Mouse (Mus musculus) adrenal gland, postnatal 25 days (tissue): ENCODE measurements around the gene Ksr1. TPM values are rescaled to one million over a fixed set of nuclear protein-coding genes. Genes with fewer than 3 reads are reported as not detected.

Experiments used
- DNase-seq: peaks from one replicate; pipeline ENCODE4 v3.0.0; 2021; ENCODE audit warnings: mixed read lengths
- total RNA-seq: library from RNA; stranded (reverse); gene quantifications from 2 replicates; pipeline ENCODE4 v1.2.3, GENCODE M21; 2021

Ksr1 gene
- total RNA-seq, 1 experiment from 2014 or later, result 15.0 TPM

DNA sequence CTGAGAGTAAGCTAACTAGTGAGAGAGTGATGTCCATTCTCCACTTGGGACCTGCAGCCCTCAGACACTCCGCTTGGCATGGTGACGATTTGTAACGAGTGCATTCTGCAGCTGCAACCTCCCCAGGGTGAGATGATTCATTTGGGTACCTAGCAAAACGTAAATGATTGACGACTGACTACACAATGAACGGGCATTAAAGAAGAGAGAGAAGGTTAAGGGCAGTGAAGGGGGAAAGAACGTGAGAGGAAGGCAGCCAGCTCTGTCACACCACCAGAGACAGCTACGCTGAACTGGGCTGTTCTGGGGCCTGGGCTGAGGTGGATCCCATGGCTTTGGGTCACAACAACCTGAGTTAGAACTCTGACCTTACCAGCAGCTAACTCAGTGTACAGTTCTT, 81.9 kb downstream of the Ksr1 start:
- DNase-seq, result no peak

DNA sequence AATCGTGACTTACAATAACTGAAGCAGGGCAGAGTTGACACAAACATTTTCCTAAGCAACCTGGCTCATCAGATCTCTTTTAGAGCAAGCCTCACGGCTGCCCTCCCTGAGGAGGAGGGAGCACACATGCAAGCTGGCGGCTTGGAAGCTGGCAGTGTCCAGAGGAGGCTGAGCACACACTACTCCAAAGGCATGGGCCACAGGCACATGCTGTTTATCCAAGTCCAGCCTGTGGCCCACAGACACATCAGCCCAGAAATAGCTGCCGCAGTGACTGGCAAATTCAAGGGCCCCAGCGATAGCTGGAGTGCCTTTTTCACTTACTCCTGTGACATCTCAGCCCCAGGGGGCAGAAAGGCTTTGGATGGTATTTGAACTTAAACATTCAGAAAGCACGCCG, 82.6 kb downstream of the Ksr1 start:
- no peak for DNase-seq

DNA sequence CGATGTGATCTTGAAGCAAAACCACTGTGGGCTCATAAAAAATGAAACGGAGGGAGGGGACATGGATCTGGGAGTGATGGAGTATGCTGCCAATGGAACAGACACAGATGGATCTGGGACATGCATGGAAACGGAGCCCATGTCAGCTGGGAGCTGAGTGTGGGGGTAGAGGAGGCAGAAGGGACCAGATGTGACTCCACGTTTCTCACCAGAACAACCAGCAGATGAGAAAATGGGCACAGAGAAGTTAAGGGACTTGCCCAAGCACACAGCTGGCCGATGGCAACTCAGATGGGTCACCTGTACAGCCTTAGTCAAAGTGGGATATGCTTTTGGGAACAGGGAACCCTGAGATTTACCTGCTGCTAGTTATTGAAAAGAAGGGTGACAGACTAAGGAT, 83.3 kb downstream of the Ksr1 start:
- no peak for DNase-seq

DNA sequence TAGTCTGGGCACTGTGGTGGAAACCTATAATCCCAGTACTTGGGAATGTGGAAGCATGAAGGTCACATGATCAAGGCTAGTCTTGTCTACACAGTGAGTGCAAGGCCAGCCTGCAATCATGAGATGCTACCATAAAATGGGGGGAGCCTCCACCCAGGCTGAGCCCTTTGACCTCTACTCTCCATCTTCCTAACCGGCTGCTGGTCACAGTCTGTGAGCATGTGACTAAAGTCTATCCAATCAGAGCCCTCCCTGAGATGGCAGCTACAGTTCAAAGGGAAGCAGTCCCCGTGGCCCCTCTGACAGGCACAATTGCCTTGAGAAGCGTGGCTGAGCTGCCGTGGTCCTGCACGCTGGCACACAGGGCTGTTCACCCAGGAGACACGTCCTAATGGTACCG, 84.4 kb downstream of the Ksr1 start:
- DNase-seq, result no peak

DNA sequence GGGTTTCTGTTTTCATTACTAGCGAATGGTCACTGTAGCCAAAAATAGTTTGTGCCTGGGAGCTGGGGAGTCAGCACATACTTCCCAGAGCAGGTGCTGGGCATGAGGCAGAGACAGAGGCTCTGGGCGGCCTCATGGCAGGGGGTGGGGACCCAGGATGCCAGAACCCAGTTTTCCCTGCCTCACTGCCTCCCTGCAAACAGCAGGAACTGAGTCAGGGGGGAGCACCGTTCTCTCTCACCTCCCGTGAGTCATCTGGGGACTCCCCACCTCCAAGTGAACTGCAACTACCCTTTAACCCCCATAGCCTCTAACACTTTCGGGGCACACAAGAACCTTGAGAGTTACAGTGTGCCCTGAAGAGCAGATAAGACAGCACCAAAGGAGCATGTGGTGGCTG, 86.4 kb downstream of the Ksr1 start:
- DNase-seq, result no peak

DNA sequence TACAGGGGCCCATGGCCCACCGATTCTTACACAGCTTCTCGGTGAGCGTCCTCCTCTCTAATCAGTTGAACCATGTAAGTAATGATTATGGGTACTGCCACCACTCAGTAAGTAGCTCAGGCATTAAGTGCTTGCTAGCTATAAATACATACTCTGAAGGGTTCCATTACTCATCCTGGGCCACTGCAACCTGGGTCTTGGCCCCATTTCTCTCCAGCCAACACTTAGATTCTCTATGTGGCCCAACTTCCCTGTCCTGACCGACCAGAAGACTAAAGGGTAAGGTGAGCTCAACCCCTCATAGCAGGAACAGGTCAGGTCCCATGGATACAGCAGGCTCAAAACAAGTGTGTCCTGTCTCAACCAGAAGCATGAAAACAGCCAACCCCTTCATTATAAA, 87.1 kb downstream of the Ksr1 start:
- no peak for DNase-seq

DNA sequence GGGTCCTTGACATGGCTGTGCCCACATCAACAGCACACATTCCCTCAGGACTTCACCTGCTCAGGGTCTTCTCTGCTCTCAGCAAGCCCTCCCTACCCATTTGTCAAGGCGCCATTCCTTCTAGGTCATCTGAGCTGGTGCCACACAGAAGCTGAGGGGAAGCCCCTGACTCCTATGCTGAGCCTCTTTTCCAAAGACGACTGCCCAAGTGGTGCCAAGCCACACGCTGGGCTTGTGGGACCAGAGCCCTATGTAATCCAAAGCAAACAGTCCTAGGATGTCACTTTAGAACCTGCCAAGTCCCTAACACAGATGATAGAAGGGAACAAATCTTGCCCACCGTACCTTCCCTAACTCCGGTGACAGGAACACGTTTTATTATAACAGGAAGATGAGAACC, 87.6 kb downstream of the Ksr1 start:
- no peak for DNase-seq

DNA sequence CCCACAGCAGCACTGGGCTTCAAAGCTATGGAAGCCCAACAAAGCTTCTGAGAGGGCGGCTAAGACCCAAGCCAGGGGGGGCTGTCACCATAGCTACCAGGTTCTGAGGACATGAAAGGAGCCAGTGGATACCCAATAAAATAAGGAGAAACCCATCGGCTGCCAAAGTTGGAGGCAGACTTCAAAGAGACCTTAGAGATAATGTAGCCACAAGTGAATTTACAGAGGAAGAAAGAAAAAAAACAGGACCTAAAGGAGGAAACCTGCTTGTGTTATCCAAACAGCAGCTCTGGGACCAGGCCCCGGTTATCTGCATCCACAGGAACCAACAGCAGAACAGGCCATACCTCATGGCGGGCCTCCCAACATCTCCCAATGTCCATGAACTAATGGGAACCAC, 88.4 kb downstream of the Ksr1 start:
- no peak for DNase-seq

DNA sequence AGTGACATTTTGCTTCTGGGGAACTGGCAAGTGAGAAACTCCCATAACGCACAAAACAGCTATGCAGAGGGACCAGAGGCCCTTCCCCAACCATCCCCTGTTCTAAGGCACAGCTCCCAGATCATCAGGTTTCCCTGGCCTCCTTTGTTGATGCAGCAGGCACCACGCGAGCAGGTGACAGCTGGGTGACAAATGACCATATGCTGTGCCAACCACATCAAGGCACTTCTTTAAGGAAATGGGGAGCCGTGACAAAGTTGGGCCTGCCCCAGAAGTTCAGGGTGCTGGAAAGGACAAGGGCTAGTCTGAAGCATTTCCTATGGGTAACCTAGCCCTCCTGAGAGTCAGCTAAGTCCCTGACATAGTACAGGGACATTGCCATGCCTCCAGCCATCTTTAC, 89.3 kb downstream of the Ksr1 start:
- no peak for DNase-seq

DNA sequence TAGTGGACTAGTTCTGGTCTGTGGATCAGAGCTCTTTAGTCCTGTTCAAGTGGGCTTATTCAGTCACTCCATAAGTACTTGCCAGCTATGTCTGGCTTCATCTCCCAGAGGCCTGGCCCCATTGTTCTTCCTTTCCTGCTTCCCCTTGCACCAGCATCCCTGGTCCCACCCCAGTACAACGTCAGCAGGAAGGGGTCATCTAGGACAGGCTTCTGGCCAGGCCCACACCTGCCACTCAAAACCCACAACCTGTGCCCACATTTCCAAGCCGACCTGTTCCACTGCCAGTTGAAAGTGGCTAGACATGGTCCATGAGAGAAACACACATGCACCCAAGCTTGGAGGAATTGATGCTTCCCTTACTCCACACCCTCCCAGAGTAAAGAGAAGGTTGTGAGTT, 90.2 kb downstream of the Ksr1 start:
- DNase-seq, result no peak

DNA sequence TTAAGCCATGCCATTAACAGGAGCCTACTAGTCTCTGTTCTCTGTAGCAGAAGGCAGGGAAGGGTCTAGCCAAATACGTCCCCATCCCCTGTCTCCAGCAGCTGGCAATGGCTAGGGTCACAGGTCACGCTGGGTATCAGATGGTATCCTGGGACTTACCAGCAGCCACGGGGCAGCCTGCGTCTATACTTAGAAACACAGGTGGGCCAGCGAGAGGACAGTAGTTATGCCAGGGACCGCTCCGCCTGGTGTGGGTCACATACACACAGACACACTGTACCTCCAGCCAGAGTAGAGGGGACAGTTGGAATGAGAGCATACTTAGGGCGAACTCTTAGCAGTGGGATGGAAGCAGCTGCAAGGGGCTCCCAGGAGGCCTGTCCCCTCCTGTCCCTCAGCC, 91.0 kb downstream of the Ksr1 start:
- no peak for DNase-seq

DNA sequence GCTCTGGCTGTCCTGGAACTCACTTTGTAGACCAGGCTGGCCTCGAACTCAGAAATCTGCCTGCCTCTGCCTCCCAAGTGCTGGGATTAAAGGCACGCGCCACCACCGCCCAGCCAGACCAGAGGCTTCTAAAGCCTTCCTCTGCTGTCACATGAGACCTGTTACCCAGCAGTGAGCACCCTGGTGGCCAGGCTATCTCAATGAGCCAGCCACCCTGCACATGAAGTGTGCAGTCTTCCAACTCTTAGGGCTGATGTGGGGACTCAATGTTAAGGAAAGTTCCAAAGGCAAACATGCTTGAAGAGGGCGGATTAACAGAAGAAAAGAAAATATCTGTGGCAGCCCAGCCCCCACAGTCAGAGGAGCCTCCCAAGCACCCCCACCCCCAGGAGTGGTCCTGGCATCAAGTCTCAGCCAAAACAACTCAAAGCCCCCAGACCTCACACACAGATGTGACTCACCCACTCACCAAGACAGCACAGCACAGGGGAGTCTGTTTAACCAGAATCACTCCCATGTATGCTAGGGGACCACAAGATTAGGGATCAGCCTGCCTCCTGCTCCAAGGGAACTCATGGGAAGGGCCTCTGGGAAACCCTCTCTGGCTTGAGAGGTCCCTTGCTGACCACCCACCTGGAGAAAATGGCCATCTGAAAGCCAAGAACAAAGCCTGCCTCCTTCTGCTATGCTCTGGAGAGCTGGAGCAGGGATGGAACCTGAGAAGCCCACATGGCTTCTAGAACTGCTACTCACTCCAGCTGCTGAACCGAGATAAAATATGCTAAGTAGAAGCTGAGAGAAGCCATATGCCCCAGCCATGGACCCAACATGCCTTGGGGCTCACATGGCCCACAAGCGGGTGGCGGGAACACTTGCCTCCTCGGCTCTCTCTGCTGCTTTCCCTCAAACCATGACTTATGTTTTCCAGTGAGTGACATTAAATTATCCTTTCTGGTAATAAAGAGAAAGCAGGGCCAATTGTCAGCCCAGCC, 91.8 kb downstream of the Ksr1 start:
- DNase-seq, result no peak

DNA sequence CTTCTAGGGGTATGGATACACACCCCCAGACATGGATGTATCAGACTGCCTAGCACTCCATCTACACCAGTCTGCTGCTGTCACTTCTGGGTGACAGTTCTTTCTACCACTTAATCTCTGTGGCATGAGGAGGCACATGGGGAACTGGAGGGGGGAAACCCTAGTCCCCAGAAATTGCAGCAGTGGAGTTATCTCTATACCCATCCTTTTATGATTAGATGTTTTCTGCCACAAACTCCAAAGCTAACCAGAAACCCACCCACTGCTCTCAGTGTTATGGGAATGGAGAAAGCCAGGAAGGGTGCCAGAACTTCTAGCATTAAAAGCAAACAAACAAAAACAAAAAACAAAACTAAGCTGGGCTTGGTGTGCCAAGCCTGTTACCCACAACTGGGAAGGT, 92.8 kb downstream of the Ksr1 start:
- DNase-seq, result no peak

DNA sequence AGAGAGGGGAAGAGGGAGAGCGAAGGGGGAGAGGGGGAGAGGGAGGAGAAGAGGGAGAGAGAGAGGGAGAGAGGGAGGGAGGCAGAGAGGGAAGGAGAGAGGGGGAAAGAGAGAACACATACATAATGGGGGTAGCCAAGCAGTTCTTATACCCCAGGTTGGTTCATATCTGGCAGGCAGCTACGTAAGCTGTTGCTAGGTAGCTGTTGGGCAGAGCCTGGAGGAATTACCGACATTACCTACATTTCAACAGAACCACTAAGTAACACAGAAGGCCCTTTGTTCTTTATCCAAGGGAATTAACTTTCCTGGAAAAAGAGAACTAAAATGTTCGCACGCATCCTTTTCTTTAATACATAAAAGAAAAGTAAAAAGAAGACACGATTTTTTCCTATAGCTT, 93.4 kb downstream of the Ksr1 start:
- no peak for DNase-seq

DNA sequence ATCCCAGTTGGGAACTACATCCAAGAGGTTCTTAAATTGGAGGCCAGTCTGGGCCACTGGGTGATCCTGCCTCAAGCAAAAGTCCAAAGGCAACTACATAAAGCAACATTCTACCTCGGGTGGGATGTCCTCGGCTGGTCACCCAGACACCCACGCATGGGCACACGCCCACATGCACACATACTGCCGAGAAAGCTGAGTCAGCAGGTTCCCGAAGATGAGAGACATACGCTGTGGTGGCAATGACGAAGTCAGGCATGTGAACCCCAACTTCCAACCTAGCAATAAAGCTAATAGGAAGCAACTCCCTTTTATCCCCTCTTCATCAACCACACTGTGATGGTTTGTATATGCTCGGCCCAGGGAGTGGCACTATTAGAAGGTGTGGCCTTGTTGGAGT, 94.7 kb downstream of the Ksr1 start:
- DNase-seq, result no peak

DNA sequence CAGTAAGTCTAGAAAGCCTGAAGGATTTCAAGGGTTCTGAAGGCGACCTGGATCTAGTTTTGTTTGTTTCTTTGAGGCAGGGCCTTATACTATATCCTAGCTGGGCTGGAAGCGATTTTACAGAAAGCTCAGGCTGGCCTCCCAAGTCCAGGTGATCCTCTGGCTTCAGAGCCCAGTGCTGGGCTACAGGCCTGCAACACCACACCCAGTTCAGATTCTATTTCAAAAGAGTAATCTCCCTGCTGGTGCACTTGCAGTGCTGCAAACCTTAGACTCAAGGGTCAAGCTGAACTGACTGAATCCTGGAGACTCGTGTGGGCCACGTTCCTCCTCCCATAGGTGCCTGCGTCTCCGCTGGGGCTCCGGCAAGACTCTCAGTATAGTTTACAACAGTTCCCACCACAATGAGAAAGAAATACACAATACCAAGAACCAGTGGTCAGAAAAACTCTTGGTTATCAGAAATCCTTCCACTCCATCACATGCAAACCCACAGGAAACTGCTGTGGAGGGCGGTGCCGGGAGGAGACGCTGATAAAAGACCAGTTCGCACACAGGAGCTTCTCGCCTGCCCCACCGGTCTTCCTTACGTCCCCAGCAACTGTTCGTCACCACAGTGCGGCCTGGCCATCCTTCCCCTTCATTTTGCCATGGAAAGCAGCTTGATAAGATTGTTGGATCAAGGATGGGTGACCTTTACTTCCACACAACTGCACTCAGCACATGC, 95.3 kb downstream of the Ksr1 start:
- no peak for DNase-seq

DNA sequence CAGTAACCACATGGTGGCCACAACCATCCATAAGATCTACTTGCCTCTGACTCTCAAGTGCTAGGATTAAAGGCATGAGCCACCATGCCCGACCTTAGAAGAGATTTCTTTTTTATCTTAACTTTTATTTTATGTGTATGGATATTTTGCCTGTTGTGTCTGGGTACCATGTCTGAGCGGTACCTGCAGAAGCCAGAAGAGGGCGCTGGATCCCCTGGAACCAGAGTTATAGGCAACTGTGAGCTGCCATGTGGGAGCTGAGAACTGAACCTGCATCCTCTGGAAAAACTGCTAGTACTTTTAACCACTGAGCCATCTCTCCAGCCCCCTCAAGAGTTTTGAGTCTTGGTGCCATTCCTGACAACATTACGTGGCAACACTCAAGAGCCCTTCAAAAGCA, 97.3 kb downstream of the Ksr1 start:
- DNase-seq, result no peak

DNA sequence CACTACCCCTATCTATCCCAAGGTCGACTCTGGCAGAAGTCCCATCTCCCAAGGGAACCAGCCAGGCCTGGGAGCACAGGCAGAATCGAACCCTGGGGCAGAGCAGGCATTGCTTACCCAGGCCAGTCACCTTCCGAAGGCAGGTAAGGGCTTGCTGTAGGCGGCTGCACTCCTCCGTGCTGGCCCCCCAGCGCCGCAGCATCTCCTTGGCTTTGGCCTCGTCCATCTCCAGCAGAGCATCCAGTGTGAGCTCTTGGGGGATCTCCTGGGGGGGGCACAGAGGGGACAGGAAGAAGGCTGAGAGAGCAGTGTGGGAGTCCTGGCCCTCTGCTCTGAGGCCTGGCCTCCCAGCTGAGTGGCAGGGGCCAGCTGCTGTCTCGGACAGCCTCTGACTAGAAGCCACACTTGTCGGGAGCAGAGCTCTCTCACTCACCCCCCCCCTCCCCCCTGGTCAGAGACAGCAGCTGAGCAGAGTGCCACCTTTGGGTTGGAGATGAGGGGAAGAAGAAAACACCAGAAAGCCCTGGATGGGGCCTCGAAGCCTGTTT, 99.0 kb downstream of the Ksr1 start:
- no peak for DNase-seq

DNA sequence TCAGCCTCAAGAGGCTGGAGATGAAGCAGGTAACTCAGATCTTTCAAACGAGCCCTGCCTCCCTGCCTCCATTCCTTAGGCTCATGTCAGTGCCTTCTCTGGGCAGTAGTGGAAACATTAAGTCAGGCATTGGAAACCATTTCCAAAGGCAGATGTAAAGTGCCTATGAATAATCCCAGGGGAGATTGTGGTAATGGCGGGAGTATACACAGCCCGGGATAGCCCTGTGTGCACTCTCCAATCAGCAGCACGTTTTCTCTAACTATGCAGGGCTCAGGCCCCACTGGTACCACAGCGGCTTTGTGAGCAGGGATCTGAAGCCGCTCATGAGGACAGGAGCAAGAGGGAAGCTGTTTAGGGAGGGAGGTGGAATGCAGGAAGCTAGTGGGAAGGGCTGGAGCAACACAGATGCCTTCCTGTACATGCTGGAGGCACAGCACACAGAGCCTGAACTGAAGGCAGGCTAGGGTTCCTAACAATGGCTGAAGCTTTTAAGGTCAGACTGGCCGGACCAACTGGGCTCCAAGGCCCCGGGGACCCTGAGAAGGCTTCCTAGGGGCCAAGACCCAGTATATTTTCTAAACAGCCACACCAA, 99.5 kb downstream of the Ksr1 start:
- DNase-seq, result no peak

DNA sequence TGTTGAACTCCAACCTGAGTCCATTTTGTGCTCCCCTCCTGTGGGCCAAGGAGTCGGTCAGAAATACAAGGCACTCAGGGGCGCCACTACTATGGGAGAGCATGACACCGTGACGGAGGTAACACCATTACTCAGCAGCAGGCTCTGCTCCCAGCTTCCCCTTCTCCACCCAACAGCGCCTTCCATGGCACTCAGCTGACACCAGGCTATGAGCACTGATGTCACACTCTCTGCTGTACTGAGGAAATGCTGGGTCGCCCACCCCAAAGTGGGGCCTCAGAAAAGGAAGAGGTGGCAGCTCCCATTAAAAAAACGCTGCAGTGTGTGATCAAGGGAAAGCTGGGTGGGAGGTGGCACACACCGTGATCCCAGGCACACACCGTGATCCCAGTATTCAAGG, 101.0 kb downstream of the Ksr1 start:
- no peak for DNase-seq

DNA sequence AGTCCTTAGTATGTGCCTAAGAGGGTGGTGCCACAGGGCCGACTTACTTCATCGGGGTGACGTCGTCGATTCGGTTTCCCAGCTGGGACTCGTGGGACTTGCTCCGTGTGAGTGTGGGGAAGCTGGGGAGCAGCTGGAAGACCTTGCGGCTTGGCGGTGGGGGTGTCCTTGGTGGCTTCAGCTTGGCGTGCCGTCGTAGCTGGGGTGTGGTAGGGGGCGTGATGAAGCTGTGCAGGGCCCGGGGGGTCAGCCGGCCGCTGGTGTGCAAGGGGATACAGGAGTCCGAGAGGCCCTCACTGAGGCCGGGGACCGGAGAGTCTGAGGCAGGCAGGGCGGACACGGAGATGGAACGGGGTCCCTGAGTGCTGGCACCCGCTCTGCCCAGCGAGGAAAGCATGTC, 101.4 kb downstream of the Ksr1 start:
- no peak for DNase-seq

DNA sequence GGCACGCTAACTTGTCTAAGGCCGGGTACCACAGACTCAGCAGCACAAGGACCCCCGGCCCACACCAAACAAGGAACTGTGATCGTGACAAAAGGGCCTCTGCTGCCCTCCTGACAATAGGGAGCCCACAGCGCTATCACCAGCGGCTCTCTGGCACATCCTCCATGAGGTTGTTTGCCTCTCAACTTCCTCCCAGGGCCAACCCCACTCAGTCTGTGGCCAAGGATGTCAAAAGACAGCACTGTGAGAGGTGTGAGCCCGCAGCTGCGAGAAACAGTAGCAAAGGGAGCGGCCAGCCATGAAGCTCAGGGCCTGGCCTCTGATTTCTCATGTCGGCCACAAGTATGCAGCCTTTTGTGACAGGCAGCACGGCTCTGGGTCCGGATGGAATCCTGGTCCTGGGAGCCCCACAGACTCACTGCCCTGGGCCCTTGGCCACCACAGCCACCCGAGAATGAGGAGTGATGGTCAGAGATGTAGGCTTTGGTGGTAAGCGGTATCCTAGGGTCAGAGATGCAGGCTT, 104.2 kb downstream of the Ksr1 start:
- DNase-seq, result no peak

DNA sequence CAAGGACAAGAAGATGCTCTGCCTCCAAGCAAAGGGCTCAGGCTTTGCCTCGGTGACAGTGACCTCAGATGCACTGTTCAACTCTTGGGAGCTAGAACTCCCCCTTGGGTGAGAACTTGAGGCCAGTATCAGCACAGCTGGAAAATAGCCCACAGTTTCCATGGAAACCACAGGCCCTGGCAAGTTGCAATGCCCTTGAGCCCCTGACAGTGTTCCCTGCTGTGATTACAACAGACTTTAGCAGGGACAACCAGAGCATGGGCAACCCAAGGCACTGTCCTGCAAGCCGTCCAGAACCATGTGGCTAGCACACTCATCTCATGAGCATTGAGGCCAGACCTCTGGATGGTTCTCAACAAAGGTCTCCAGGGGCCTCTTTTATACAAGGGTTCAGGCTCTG, 106.7 kb downstream of the Ksr1 start:
- DNase-seq, result peak; percentile 85
